Mouse (Mus musculus) ES-E14 (cell line): ENCODE data around the gene Pea15a.

Experiments
- HCFC1 ChIP-seq: IDR thresholded peaks from 2 replicates; pipeline ENCODE4 v1.6.1; 2012; ENCODE audit warnings: low read length, inconsistent platforms, borderline replicate concordance; ENCODE audit not compliant: insufficient read depth
- MAFK ChIP-seq: IDR thresholded peaks from 2 replicates; pipeline ENCODE4 v1.6.1; 2014; ENCODE audit warnings: mild to moderate bottlenecking, low read depth, low read length, inconsistent platforms; ENCODE audit not compliant: insufficient read depth
- ZC3H11A ChIP-seq: IDR thresholded peaks from 2 replicates; pipeline ENCODE4 v1.6.1; 2012; ENCODE audit warnings: low read depth, mild to moderate bottlenecking, inconsistent platforms, low read length, borderline replicate concordance

GRCm38 (mm10) chr1:172247216-172247615 is 40.6 kb upstream of the Pea15a start:
- TF ChIP-seq ZC3H11A = no peak
- no peak for TF ChIP-seq MAFK
- TF ChIP-seq HCFC1 = no peak
